Mouse (Mus musculus): Measurements from ENCODE around the gene Hpn. TPM values are rescaled to one million over a fixed set of nuclear protein-coding genes. Genes with fewer than 3 reads are reported as not detected.

Hpn gene
- polyA plus RNA-seq, 1 experiment from 2014 or later, result 0.10 TPM

- H3K27me3 ChIP-seq, result peaks cover 35% of the 10 kb centered on the region
- no peak for ATAC-seq
- in situ Hi-C loops (cut with MboI; ENCODE audit: low pct_unique_long_range_greater_than_20kb), result no loop called here
- DNase-seq (ENCODE audit: low read depth, low spot score), result no peak
- POLR2A ChIA-PET, result interaction anchor here (1.3 kb wide), 1 partner anchor 8 kb away, joined by 4 read pairs; the partner anchor contains the start of gene Fxyd5
- CTCF ChIA-PET, result no interaction called here
- no peak for TF ChIP-seq CTCF (IDR thresholded peaks at IDR 0.05)
Measured at GRCm38 (mm10) chr7:31049846-31050281, 65.2 kb downstream of the Hpn start.

GRCm38 (mm10) chr7:31049135-31049845, 65.8 kb downstream of the Hpn start:
- H3K27me3 ChIP-seq, result peaks cover 35% of the 10 kb centered on the region
- ChIA-PET POLR2A (interaction anchor here (0.7 to 1.3 kb wide), 2 partner anchors 8 to 84 kb away, joined by 3 to 4 read pairs; partner anchors contain the start of gene Fxyd5), CTCF (interaction anchor here (0.9 kb wide), 1 partner anchor 139 kb away, joined by 3 read pairs; no protein-coding TSS in a partner anchor)
- DNase-seq (ENCODE audit: low read depth, low spot score), result no peak
- no peak for ATAC-seq
- in situ Hi-C loops (cut with MboI; ENCODE audit: low pct_unique_long_range_greater_than_20kb), result no loop called here
- no peak for TF ChIP-seq CTCF (IDR thresholded peaks at IDR 0.05)

Other genes starting within 250 kb of the Hpn start
- gene Cd22, start 234.9 kb downstream of the Hpn start, polyA plus RNA-seq (2021), result not detected
- gene Mag, start 200.4 kb downstream of the Hpn start, polyA plus RNA-seq (2021), result not detected
- gene Hamp2, start 190.6 kb downstream of the Hpn start, polyA plus RNA-seq (2021), result not detected
- not detected for gene Hamp, start 171.3 kb downstream of the Hpn start, polyA plus RNA-seq (2021)
- gene Usf2, start 158.5 kb downstream of the Hpn start, polyA plus RNA-seq (2021), result 114 TPM
- gene Lsr, start 141.8 kb downstream of the Hpn start, polyA plus RNA-seq (2021), result 15.1 TPM
- 1.0 TPM for gene Fam187b, start 141.5 kb downstream of the Hpn start, polyA plus RNA-seq (2021)
- 2.2 TPM for gene Fxyd5, start 72.8 kb downstream of the Hpn start, polyA plus RNA-seq (2021)
- not detected for gene Fxyd7, start 63.8 kb downstream of the Hpn start, polyA plus RNA-seq (2021)
- not detected for gene Fxyd1, start 58.1 kb downstream of the Hpn start, polyA plus RNA-seq (2021)
- gene Lgi4, start 55.9 kb downstream of the Hpn start, polyA plus RNA-seq (2021), result 0.01 TPM
- gene Fxyd3, start 38.6 kb downstream of the Hpn start, polyA plus RNA-seq (2021), result not detected
- 8.5 TPM for gene Scn1b, start 11.7 kb upstream of the Hpn start, polyA plus RNA-seq (2021)
- 48.2 TPM for gene Gramd1a, start 40.6 kb upstream of the Hpn start, polyA plus RNA-seq (2021)
- not detected for gene Scgb2b2, start 175.2 kb upstream of the Hpn start, polyA plus RNA-seq (2021)
- gene Scgb1b2, start 176.5 kb upstream of the Hpn start, polyA plus RNA-seq (2021), result not detected
- not detected for gene Scgb2b3, start 246.8 kb upstream of the Hpn start, polyA plus RNA-seq (2021)

Measured in Patski (cell line).